Mouse (Mus musculus): ENCODE results near the gene Tspan10. TPM values are rescaled to one million over a fixed set of nuclear protein-coding genes. Genes with fewer than 3 reads are reported as not detected.

Gene Tspan10
- polyA plus RNA-seq, 1 experiment: 1.1 TPM

- no peak for DNase-seq (ENCODE audit: low read depth, low spot score)
- 22% methylated on average over 4 of the region's 4 CpGs for WGBS
These were observed 48.0 kb downstream of the Tspan10 start for GRCm38 (mm10) chr11:120490291-120491046.

- DNase-seq (ENCODE audit: low read depth, low spot score): no peak
- WGBS: under 1% methylated on average over 35 of the region's 35 CpGs
These were observed 49.0 kb downstream of the Tspan10 start, which contains the start of gene Slc25a10 for GRCm38 (mm10) chr11:120491317-120492023. Gene Slc25a10, plus strand, starts transcription at chr11:120491840.

GRCm38 (mm10) chr11:120492024-120492877 lies 49.8 kb downstream of the Tspan10 start:
- under 1% methylated on average over 48 of the region's 48 CpGs for WGBS
- DNase-seq (ENCODE audit: low read depth, low spot score): no peak

- no peak for DNase-seq (ENCODE audit: low read depth, low spot score)
- WGBS: 13% methylated on average over 3 of the region's 3 CpGs
These were observed 50.4 kb downstream of the Tspan10 start for GRCm38 (mm10) chr11:120492878-120493203.

GRCm38 (mm10) chr11:120493351-120493750 lies 50.9 kb downstream of the Tspan10 start:
- 30% methylated on average over 3 of the region's 3 CpGs for WGBS

GRCm38 (mm10) chr11:120493911-120494310 lies 51.5 kb downstream of the Tspan10 start:
- DNase-seq (ENCODE audit: low read depth, low spot score): no peak
- 58% methylated on average over 3 of the region's 3 CpGs for WGBS

More at GRCm38 (mm10) chr11:120493351-120493750, 50.9 kb downstream of the Tspan10 start:
- DNase-seq (ENCODE audit: low read depth, low spot score): no peak

Other genes with a start within 250 kb of the Tspan10 start
- 7.6 and 8.2 TPM in 2 replicates for gene Bahcc1, start 209.7 kb upstream of the Tspan10 start, polyA plus RNA-seq (2012; rRNA removed)
- gene Actg1, start 94.1 kb upstream of the Tspan10 start, polyA plus RNA-seq (2012; rRNA removed): 1,539 and 1,751 TPM in 2 replicates
- not detected in 2 replicates for gene Fscn2, start 81.1 kb upstream of the Tspan10 start, polyA plus RNA-seq (2012; rRNA removed)
- 33.5 and 34.5 TPM in 2 replicates for gene Faap100, start 63.9 kb upstream of the Tspan10 start, polyA plus RNA-seq (2012; rRNA removed)
- 42.4 and 50.9 TPM in 2 replicates for gene Nploc4, start 4.9 kb upstream of the Tspan10 start, polyA plus RNA-seq (2012; rRNA removed)
- 0.30 and 0.89 TPM in 2 replicates for gene Pde6g, start 10.9 kb downstream of the Tspan10 start, polyA plus RNA-seq (2012; rRNA removed)
- 18.2 and 19.6 TPM in 2 replicates for gene Oxld1, start 15.4 kb downstream of the Tspan10 start, polyA plus RNA-seq (2012; rRNA removed)
- 12.3 and 15.1 TPM in 2 replicates for gene Ccdc137, start 15.5 kb downstream of the Tspan10 start, polyA plus RNA-seq (2012; rRNA removed)
- 16.8 and 18.8 TPM in 2 replicates for gene Arl16, start 25.0 kb downstream of the Tspan10 start, polyA plus RNA-seq (2012; rRNA removed)
- gene Mrpl12, start 42.0 kb downstream of the Tspan10 start, polyA plus RNA-seq (2012; rRNA removed): 139 and 148 TPM in 2 replicates
- gene Slc25a10, start 49.2 kb downstream of the Tspan10 start, polyA plus RNA-seq (2012; rRNA removed): 287 and 345 TPM in 2 replicates
- 0.90 and 1.1 TPM in 2 replicates for gene Gcgr, start 88.1 kb downstream of the Tspan10 start, polyA plus RNA-seq (2012; rRNA removed)
- gene Mcrip1, start 107.1 kb downstream of the Tspan10 start, polyA plus RNA-seq (2012; rRNA removed): 36.6 and 46.6 TPM in 2 replicates
- gene Ppp1r27, start 108.5 kb downstream of the Tspan10 start, polyA plus RNA-seq (2012; rRNA removed): 0.22 TPM in 1 of 2 replicates, not detected in the other
- gene P4hb, start 130.6 kb downstream of the Tspan10 start, polyA plus RNA-seq (2012; rRNA removed): 496 and 716 TPM in 2 replicates
- 745 and 760 TPM in 2 replicates for gene Arhgdia, start 139.0 kb downstream of the Tspan10 start, polyA plus RNA-seq (2012; rRNA removed)
- 45.9 and 54.0 TPM in 2 replicates for gene Alyref, start 155.7 kb downstream of the Tspan10 start, polyA plus RNA-seq (2012; rRNA removed)
- gene Anapc11, start 155.8 kb downstream of the Tspan10 start, polyA plus RNA-seq (2012; rRNA removed): 84.8 and 85.4 TPM in 2 replicates
- 0.63 and 1.0 TPM in 2 replicates for gene Npb, start 165.8 kb downstream of the Tspan10 start, polyA plus RNA-seq (2012; rRNA removed)
- gene Pcyt2, start 175.3 kb downstream of the Tspan10 start, polyA plus RNA-seq (2012; rRNA removed): 397 and 622 TPM in 2 replicates
- 117 and 124 TPM in 2 replicates for gene Sirt7, start 182.6 kb downstream of the Tspan10 start, polyA plus RNA-seq (2012; rRNA removed)
- gene Mafg, start 191.0 kb downstream of the Tspan10 start, polyA plus RNA-seq (2012; rRNA removed): 28.4 and 30.8 TPM in 2 replicates
- gene Pycr1, start 201.1 kb downstream of the Tspan10 start, polyA plus RNA-seq (2012; rRNA removed): 16.4 and 16.7 TPM in 2 replicates
- gene Myadml2, start 205.5 kb downstream of the Tspan10 start, polyA plus RNA-seq (2012; rRNA removed): 0.53 and 0.56 TPM in 2 replicates
- gene Notum, start 218.5 kb downstream of the Tspan10 start, polyA plus RNA-seq (2012; rRNA removed): 0.45 and 0.79 TPM in 2 replicates
- gene Aspscr1, start 230.3 kb downstream of the Tspan10 start, polyA plus RNA-seq (2012; rRNA removed): 74.9 and 88.8 TPM in 2 replicates